Mouse (Mus musculus): ENCODE data around the gene Cct7. TPM values are rescaled to one million over a fixed set of nuclear protein-coding genes. Genes with fewer than 3 reads are reported as not detected.

The Cct7 gene
- polyA plus RNA-seq, 1 experiment from 2014 or later = 445 TPM

- H3K4me2 ChIP-seq = peak overlapping the region; percentile 93
- no peaks in the 10 kb centered on the region for H3K36me3 ChIP-seq (ENCODE audit: control insufficient read depth, insufficient read depth, low read length)
- no peak overlapping the region for H3K9ac ChIP-seq (ENCODE audit: low read depth, low read length)
- H3K27ac ChIP-seq (ENCODE audit: low read depth, low read length) = no peak overlapping the region
- no peaks in the 10 kb centered on the region for H3K9me3 ChIP-seq (replicated peaks; ENCODE audit: control insufficient read depth, low read length)
- ATAC-seq (replicated peaks; ENCODE audit: insufficient number of reproducible peaks, low FRiP score, low TSS enrichment) = 0 out of 2 replicates have a peak, but pooled peaks have one; percentile 21
- peaks cover 15% of the 10 kb centered on the region for H3K4me1 ChIP-seq (ENCODE audit: control insufficient read depth, insufficient read depth, low read length)
- peak overlapping the region; percentile 51 for H3K4me3 ChIP-seq (ENCODE audit: low read depth, low read length)
- under 1% methylated on average over 86 of the region's 90 CpGs for WGBS (ENCODE audit: insufficient replicate concordance)
- H3K27me3 ChIP-seq (ENCODE audit: control insufficient read depth, insufficient read depth, low read length) = peaks cover 79% of the 10 kb centered on the region
Observed at GRCm38 (mm10) chr6:85512577-85513530, 61.5 kb downstream of the Cct7 start.

- Histone ChIP-seq H3K27ac (ENCODE audit: low read depth, low read length) (no peak within 1 kb of the TSS), H3K9me3 (replicated peaks; ENCODE audit: control insufficient read depth, low read length) (no peaks in the 10 kb centered on the region), H3K9ac (ENCODE audit: low read depth, low read length) (no peak within 1 kb of the TSS), H3K36me3 (ENCODE audit: control insufficient read depth, insufficient read depth, low read length) (no peaks in the 10 kb centered on the region), H3K4me2 (peak within 1 kb of the TSS; percentile 93), H3K4me1 (ENCODE audit: control insufficient read depth, insufficient read depth, low read length) (peaks cover 15% of the 10 kb centered on the region), H3K27me3 (ENCODE audit: control insufficient read depth, insufficient read depth, low read length) (peaks cover 76% of the 10 kb centered on the region), H3K4me3 (ENCODE audit: low read depth, low read length) (peak within 1 kb of the TSS; percentile 51)
- no peak for ATAC-seq (replicated peaks; ENCODE audit: insufficient number of reproducible peaks, low FRiP score, low TSS enrichment)
- WGBS (ENCODE audit: insufficient replicate concordance) = 1% methylated on average over 38 of the region's 38 CpGs
Observed at GRCm38 (mm10) chr6:85513531-85513910, 62.2 kb downstream of the Cct7 start, which contains the start of gene Egr4. Egr4 (minus strand) TSS chr6:85513589.

GRCm38 (mm10) chr6:85515941-85516340, 64.6 kb downstream of the Cct7 start:
- no peak for ATAC-seq (replicated peaks; ENCODE audit: insufficient number of reproducible peaks, low FRiP score, low TSS enrichment)
- H3K36me3 ChIP-seq (ENCODE audit: control insufficient read depth, insufficient read depth, low read length) = no peaks in the 10 kb centered on the region
- peaks cover 15% of the 10 kb centered on the region for H3K4me1 ChIP-seq (ENCODE audit: control insufficient read depth, insufficient read depth, low read length)
- H3K4me3 ChIP-seq (ENCODE audit: low read depth, low read length) = no peak overlapping the region
- H3K9ac ChIP-seq (ENCODE audit: low read depth, low read length) = no peak overlapping the region
- no peaks in the 10 kb centered on the region for H3K9me3 ChIP-seq (replicated peaks; ENCODE audit: control insufficient read depth, low read length)
- H3K27ac ChIP-seq (ENCODE audit: low read depth, low read length) = no peak overlapping the region
- no peak overlapping the region for H3K4me2 ChIP-seq
- WGBS (ENCODE audit: insufficient replicate concordance) = 74% methylated on average over 4 of the region's 4 CpGs
- peaks cover 55% of the 10 kb centered on the region for H3K27me3 ChIP-seq (ENCODE audit: control insufficient read depth, insufficient read depth, low read length)

Other genes starting within 250 kb of the Cct7 start
- gene Sfxn5, start 118.1 kb upstream of the Cct7 start, polyA plus RNA-seq (2014; fragmentation: Nextera tagmentation; extraction: Ambion mirVana) = 3.6 and 5.6 TPM in 2 replicates
- 16.1 and 17.5 TPM in 2 replicates for gene Rab11fip5, start 76.9 kb upstream of the Cct7 start, polyA plus RNA-seq (2014; fragmentation: Nextera tagmentation; extraction: Ambion mirVana)
- not detected in 2 replicates for gene Noto, start 27.6 kb upstream of the Cct7 start, polyA plus RNA-seq (2014; fragmentation: Nextera tagmentation; extraction: Ambion mirVana)
- 38.8 and 42.5 TPM in 2 replicates for gene Smyd5, start 19.5 kb upstream of the Cct7 start, polyA plus RNA-seq (2014; fragmentation: Nextera tagmentation; extraction: Ambion mirVana)
- 21.2 and 34.4 TPM in 2 replicates for gene Pradc1, start 456 bp downstream of the Cct7 start, polyA plus RNA-seq (2014; fragmentation: Nextera tagmentation; extraction: Ambion mirVana)
- gene Fbxo41, start 51.5 kb downstream of the Cct7 start, polyA plus RNA-seq (2014; fragmentation: Nextera tagmentation; extraction: Ambion mirVana) = 0.06 TPM in 1 of 2 replicates, not detected in the other
- not detected in 2 replicates for gene Egr4, start 62.1 kb downstream of the Cct7 start, polyA plus RNA-seq (2014; fragmentation: Nextera tagmentation; extraction: Ambion mirVana)
- gene Alms1, start 136.0 kb downstream of the Cct7 start, polyA plus RNA-seq (2014; fragmentation: Nextera tagmentation; extraction: Ambion mirVana) = 4.3 and 4.7 TPM in 2 replicates